Mouse (Mus musculus) spleen, adult 2 months (tissue): ENCODE results near the gene Khdrbs2. TPM values are rescaled to one million over a fixed set of nuclear protein-coding genes. Genes with fewer than 3 reads are reported as not detected.
"Not testable (repeated sequence)": the region's sequence is repeated elsewhere in the genome, so short reads cannot be mapped to it uniquely, and the experiment has no call there.

Experiments used
- DNase-seq, 2 experiments: peaks; one replicate each; pipeline versions ENCODE4 v3.0.0 to v3.0.0-alpha.2; 2012 to 2021; ENCODE audit warnings: low spot score in 2 of 2, low read depth in 1 of 2
- H3K27ac ChIP-seq: fragments of 200-500 bp; 2 replicates; pipeline ENCODE4 v1.5.1; 2012; ENCODE audit warnings: low read length, inconsistent platforms; ENCODE audit not compliant: insufficient read depth
- H3K27me3 ChIP-seq: fragments of 200-500 bp; 2 replicates; pipeline ENCODE4 v1.6.1; 2012; ENCODE audit warnings: mild to moderate bottlenecking, moderate library complexity, low read length, inconsistent platforms; ENCODE audit not compliant: control insufficient read depth, insufficient read depth
- H3K36me3 ChIP-seq: fragments of 200-500 bp; 2 replicates; pipeline ENCODE4 v1.6.1; 2012; ENCODE audit warnings: mild to moderate bottlenecking, low read length, inconsistent platforms; ENCODE audit not compliant: control insufficient read depth, insufficient read depth
- H3K4me1 ChIP-seq: fragments of 200-500 bp; 2 replicates; pipeline ENCODE4 v1.6.1; 2011; ENCODE audit warnings: inconsistent platforms; ENCODE audit not compliant: control insufficient read depth, insufficient read depth, insufficient read length
- H3K4me3 ChIP-seq: fragments of 200-500 bp; 2 replicates; pipeline ENCODE4 v1.5.1; 2011; ENCODE audit warnings: mild to moderate bottlenecking, inconsistent platforms; ENCODE audit not compliant: insufficient read depth, insufficient read length; ENCODE audit errors: extremely low read depth
- CTCF ChIP-seq: fragments of 200-500 bp; IDR thresholded peaks from 2 replicates; pipeline ENCODE4 v1.5.1; 2011; ENCODE audit warnings: mild to moderate bottlenecking, inconsistent platforms; ENCODE audit not compliant: insufficient read depth, insufficient read length, insufficient replicate concordance; ENCODE audit errors: extremely low read depth
- POLR2A ChIP-seq: fragments of 200-500 bp; IDR thresholded peaks from 2 replicates; pipeline ENCODE4 v1.6.1; 2011; ENCODE audit warnings: low read depth, low read length, inconsistent platforms
- WGBS: fragments of 180-500 bp; shearing (Covaris S2); methylation state at CpG from one replicate; pipeline ENCODE4 v1.1.7; 2018; 5-methylcytosine and 5-hydroxymethylcytosine counted together
- polyA plus RNA-seq: library from polyadenylated mRNA; depleted of rRNA; stranded (reverse); fragments of >200 nt; gene quantifications from 2 replicates; pipeline ENCODE4 v1.2.3, GENCODE M21; 2012

The Khdrbs2 gene
- polyA plus RNA-seq, 1 experiment, result not detected

DNA sequence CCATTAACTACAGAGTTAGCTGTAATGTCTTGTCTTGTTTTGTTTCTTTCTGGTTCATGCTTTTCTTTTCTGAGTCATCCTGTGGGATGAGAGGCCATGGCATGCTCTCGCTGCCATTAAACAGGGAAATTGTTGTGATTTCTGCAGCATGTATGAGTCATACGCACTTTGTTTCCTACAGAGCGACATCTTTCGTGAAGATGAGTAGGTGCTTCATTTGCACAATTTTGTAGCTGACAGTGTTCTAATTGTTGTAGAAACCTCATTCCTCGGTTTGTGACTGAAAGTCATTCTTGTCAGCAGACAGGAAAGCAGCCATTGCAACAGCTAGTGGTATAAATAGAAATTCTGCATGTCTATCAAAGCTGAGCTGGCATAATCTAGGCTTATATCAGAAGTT is 271.4 kb downstream of the Khdrbs2 start:
- H3K27ac ChIP-seq, result no peak overlapping the region
- TF ChIP-seq CTCF (no peak), POLR2A (no peak)
- no peaks in the 10 kb centered on the region for H3K36me3 ChIP-seq
- no peaks in the 10 kb centered on the region for H3K27me3 ChIP-seq
- WGBS, result 81% methylated on average over 5 of the region's 5 CpGs
- no peak overlapping the region for H3K4me3 ChIP-seq
- no peaks in the 10 kb centered on the region for H3K4me1 ChIP-seq
- DNase-seq, result no peak

- H3K36me3 ChIP-seq, result no peaks in the 10 kb centered on the region
- H3K27me3 ChIP-seq, result no peaks in the 10 kb centered on the region
- WGBS, result 79% methylated on average over 6 of the region's 6 CpGs
- no peak overlapping the region for H3K4me3 ChIP-seq
- DNase-seq, result no peak
- no peak overlapping the region for H3K27ac ChIP-seq
- TF ChIP-seq POLR2A (no peak), CTCF (no peak)
- no peaks in the 10 kb centered on the region for H3K4me1 ChIP-seq
Measured at GRCm38 (mm10) chr1:32463103-32463516, 290.6 kb downstream of the Khdrbs2 start.

- H3K4me3 ChIP-seq, result no peak overlapping the region
- 70% methylated on average over 2 of the region's 2 CpGs for WGBS
- no peak for DNase-seq
- no peak overlapping the region for H3K27ac ChIP-seq
- no peak for TF ChIP-seq CTCF
- no peak for TF ChIP-seq POLR2A
- H3K36me3 ChIP-seq, result no peaks in the 10 kb centered on the region
- no peaks in the 10 kb centered on the region for H3K27me3 ChIP-seq
- no peaks in the 10 kb centered on the region for H3K4me1 ChIP-seq
Measured at GRCm38 (mm10) chr1:32471022-32471421, 298.5 kb downstream of the Khdrbs2 start.

DNA sequence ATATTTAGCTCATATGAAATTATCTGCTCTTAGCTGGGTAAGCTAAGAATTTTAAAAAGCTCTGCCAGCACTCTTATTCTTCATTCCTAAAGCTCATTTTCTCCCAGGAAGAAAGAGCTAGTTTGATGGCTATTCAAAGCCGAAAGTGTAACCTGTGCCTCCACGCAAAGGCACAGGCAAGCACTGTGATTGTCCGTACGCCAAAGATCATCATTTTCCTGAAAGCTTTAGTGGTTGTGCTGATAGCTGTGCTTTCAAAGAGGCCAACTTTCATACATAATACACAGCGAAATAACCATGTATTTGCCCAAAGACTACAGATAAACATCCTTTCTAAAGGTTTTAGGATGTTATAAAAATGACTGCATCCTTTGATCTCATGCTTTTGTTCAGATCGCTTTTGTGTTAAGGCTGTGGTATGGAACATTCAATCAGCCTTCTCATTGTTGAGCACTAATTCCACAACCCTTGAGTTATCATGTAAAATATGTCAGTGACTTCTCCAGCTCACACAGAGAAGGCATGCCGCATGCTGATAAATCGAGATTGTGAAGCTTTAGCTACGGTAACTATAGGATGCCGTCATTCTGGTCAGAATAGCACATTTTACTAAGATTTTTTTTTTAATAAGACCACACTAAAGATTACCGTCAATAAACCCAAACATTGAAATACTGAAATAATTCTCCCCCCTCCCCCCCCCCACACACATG is 299.1 kb downstream of the Khdrbs2 start:
- 88% methylated on average over 11 of the region's 11 CpGs for WGBS
- Histone ChIP-seq H3K27me3 (no peaks in the 10 kb centered on the region), H3K4me1 (no peaks in the 10 kb centered on the region), H3K36me3 (no peaks in the 10 kb centered on the region), H3K27ac (no peak overlapping the region), H3K4me3 (no peak overlapping the region)
- DNase-seq, result no peak
- TF ChIP-seq CTCF (no peak), POLR2A (no peak)

GRCm38 (mm10) chr1:32487944-32488343 is 315.4 kb downstream of the Khdrbs2 start:
- Histone ChIP-seq H3K27ac (no peak overlapping the region), H3K36me3 (no peaks in the 10 kb centered on the region), H3K4me3 (no peak overlapping the region), H3K27me3 (no peaks in the 10 kb centered on the region), H3K4me1 (no peaks in the 10 kb centered on the region)
- TF ChIP-seq CTCF (no peak), POLR2A (no peak)
- WGBS, result 67% methylated on average over 2 of the region's 2 CpGs
- DNase-seq, result no peak

- H3K36me3 ChIP-seq, result no peaks in the 10 kb centered on the region
- H3K27ac ChIP-seq, result no peak overlapping the region
- TF ChIP-seq POLR2A (no peak), CTCF (no peak)
- DNase-seq, result no peak
- H3K4me3 ChIP-seq, result no peak overlapping the region
- 88% methylated on average over 6 of the region's 6 CpGs for WGBS
- H3K27me3 ChIP-seq, result no peaks in the 10 kb centered on the region
- no peaks in the 10 kb centered on the region for H3K4me1 ChIP-seq
Measured at GRCm38 (mm10) chr1:32503381-32503780, 330.9 kb downstream of the Khdrbs2 start.

- DNase-seq, H3K4me1 ChIP-seq, H3K27me3 ChIP-seq, H3K27ac ChIP-seq, H3K4me3 ChIP-seq, H3K36me3 ChIP-seq: not testable (repeated sequence)
- 54% methylated on average over 2 of the region's 7 CpGs for WGBS
Measured at GRCm38 (mm10) chr1:32547194-32547593, 374.7 kb downstream of the Khdrbs2 start, which contains the start of gene Gm5415. TSS of gene Gm5415 (minus strand) at chr1:32547294.
